Mouse (Mus musculus) thymus, postnatal 0 days (tissue): Measurements from ENCODE around the gene Ssu2. TPM values are rescaled to one million over a fixed set of nuclear protein-coding genes. Genes with fewer than 3 reads are reported as not detected.
A peak's percentile ranks its signal among the peaks of the same experiment; 100 is the strongest.

Experiments used
- DNase-seq: peaks from one replicate; pipeline ENCODE4 v3.0.0-alpha.2; 2015; ENCODE audit warnings: low spot score
- polyA plus RNA-seq: library from polyadenylated mRNA; unstranded; fragments of >200 nt; fragmentation: Nextera tagmentation; extraction: Ambion mirVana; gene quantifications from 2 replicates; pipeline ENCODE4 v1.2.1, GENCODE M21; 2015

The Ssu2 gene
- polyA plus RNA-seq, 1 experiment from 2014 or later = 1.2 TPM

DNA sequence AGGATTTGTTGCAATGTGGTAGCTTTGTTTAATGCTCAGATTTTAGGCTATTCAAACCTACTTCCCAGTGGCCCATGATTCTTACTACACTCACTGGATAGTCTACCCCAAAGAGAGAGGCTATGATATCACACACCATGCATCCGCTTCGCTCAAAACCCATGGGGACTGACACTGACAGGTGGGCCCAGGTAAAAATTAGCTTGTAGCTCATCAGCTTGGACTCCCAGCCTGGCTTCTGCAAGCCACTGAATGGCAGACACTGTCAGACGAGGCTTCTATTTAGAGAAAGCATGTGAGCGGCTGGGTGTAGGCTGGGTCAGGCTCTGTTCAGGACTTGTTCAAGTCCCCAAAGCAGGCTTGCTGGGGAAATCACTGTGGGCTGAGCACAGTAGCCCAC is 37.4 kb downstream of the Ssu2 start:
- DNase-seq = no peak

- DNase-seq = no peak
These were observed 48.8 kb downstream of the Ssu2 start for GRCm38 (mm10) chr6:112339016-112339415.

- DNase-seq = no peak
These were observed 50.2 kb downstream of the Ssu2 start for GRCm38 (mm10) chr6:112337667-112338066.

DNA sequence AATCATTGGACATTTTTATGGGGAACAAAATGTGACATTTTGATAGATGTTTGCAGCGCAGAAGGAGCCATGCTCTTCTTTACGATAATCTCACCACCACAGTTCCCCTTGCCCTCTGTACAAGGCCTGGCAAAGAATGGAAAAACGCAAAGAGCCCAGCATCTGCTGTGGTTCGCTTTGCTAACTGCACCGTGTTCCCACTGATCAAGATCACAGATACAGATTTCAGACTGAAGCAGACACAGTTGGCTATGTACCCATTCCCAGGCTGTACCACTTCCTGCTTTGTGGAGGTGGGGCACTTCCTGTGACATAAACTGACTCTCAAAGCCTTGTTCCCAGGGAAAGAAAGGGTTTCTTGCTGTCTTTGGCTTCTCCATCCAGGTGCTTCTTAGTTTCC is 53.9 kb downstream of the Ssu2 start:
- DNase-seq = peak; percentile 7

- no peak for DNase-seq
These were observed 56.6 kb downstream of the Ssu2 start for GRCm38 (mm10) chr6:112331223-112331598.

- DNase-seq = no peak
These were observed 57.2 kb downstream of the Ssu2 start for GRCm38 (mm10) chr6:112330520-112331222.

DNA sequence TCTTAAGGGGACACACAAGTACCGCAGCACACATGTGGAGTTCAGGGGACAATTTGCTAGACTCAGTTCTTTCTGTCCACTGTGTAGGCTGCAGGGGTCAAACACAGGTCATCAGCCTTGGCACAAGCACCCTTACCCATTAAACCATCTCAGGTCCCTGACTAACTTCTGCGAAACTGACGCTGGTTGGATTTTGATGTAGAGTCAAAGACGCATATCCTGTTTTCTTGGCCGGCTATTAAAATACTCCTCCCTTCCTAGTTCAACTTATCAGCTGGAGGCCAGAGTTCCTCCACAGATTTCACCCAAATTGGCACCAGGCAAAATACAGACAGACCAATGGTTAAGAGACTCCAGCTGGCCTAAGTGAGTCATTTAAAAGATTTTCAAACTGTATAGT is 60.0 kb downstream of the Ssu2 start:
- no peak for DNase-seq

GRCm38 (mm10) chr6:112325213-112325612 is 62.6 kb downstream of the Ssu2 start:
- no peak for DNase-seq

GRCm38 (mm10) chr6:112322916-112323315 is 64.9 kb downstream of the Ssu2 start:
- no peak for DNase-seq

DNA sequence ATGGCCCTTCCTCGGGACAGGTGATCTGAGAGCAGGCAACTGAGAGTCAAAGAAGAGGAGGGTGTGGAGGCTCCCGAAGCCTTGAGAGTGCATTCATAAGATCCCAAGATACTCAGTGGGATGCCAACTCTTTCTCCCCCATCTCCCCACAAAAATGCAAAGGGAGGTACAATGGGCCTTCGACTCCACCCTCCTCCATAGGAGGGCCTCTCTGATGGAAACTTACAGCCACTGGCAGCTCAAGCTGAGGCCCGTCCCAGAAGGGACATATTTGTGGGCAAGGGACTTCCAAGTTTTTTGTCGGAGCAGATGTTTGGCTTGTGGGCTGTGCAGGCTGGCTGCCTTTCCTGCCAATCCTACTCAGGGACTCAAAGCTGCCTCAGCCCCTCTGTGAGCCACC is 67.1 kb downstream of the Ssu2 start:
- DNase-seq = no peak

DNA sequence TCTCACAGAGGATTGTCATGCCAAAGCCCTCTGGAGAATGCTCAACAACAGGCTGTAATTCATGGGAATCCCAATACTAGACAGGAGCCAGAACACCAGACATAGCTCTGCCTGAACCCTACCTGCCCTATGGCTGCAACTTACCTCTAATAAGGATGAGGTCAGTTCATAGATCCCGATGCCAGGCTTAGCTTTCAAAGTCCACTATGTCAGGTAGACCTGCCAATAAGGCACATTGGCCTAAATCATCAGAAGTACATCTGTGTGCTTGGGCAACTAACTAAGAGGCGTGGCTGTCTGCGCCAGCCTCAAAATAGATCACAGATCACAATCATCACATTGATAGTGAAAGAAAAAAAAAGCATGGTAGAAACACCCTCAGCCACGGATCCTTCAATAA is 68.4 kb downstream of the Ssu2 start:
- no peak for DNase-seq

- no peak for DNase-seq
These were observed 76.4 kb downstream of the Ssu2 start for GRCm38 (mm10) chr6:112311385-112311784.

- DNase-seq = no peak
These were observed 78.4 kb downstream of the Ssu2 start for GRCm38 (mm10) chr6:112309330-112309938.

Other genes with a start within 250 kb of the Ssu2 start
- 3.3 and 3.6 TPM in 2 replicates for gene Lmcd1, start 114.3 kb downstream of the Ssu2 start, polyA plus RNA-seq
- 0.26 and 0.27 TPM in 2 replicates for gene Cav3, start 71.5 kb upstream of the Ssu2 start, polyA plus RNA-seq
- gene Oxtr, start 101.9 kb upstream of the Ssu2 start, polyA plus RNA-seq = 0.04 and 0.05 TPM in 2 replicates